Mouse (Mus musculus) induced T-regulatory cell, adult 2 months (primary cell): Measurements from ENCODE around the gene Mettl26.
"Not testable (repeated sequence)": the region's sequence is repeated elsewhere in the genome, so short reads cannot be mapped to it uniquely, and the experiment has no call there.

Source experiments
- DNase-seq: peaks from one replicate; pipeline ENCODE4 v3.0.0-alpha.2; 2012; ENCODE audit warnings: low read depth

The Mettl26 gene

DNA sequence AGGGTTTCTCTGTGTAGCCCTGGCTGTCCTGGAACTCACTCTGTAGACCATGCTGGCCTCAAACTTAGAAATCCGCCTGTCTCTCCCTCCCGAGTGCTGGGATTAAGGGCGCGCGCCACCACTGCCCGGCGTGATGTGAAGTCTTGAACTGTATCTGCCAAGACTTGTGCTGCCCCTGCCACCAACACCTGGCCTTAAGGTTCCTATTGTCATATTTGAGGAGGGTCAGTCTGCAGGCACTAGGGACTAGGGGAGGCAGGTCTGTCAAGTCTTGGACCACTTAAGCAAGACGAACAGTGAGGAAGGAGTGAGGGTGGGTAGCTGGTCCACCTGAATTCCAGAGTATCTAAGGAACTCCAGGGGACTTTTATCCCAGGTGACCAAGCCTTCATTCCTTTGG lies 5.4 kb upstream of the Mettl26 start:
- DNase-seq = no peak

- no peak for DNase-seq
Observed at GRCm38 (mm10) chr17:25869954-25870353, 4.9 kb upstream of the Mettl26 start.

DNA sequence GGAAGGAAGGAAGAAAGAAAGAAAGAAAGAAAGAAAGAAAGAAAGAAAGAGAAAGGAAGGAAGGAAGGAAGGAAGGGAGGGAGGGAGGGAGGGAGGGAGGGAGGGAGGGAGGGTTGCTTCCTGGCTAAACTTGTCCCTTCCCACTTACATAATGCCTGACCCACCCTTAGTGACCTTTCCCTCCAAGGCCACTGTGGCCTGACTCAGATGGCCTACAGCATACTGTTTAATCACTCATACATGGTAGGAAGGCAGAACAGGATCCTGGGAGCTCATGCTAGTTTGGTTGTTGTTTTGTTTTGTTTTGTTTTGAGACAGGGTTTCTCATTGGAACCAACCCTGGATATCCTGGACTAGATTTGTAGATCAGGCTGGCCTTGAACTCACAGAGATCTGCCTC lies 3.3 kb upstream of the Mettl26 start:
- DNase-seq = not testable (repeated sequence)

GRCm38 (mm10) chr17:25872676-25873075 lies 2.2 kb upstream of the Mettl26 start:
- no peak for DNase-seq

DNA sequence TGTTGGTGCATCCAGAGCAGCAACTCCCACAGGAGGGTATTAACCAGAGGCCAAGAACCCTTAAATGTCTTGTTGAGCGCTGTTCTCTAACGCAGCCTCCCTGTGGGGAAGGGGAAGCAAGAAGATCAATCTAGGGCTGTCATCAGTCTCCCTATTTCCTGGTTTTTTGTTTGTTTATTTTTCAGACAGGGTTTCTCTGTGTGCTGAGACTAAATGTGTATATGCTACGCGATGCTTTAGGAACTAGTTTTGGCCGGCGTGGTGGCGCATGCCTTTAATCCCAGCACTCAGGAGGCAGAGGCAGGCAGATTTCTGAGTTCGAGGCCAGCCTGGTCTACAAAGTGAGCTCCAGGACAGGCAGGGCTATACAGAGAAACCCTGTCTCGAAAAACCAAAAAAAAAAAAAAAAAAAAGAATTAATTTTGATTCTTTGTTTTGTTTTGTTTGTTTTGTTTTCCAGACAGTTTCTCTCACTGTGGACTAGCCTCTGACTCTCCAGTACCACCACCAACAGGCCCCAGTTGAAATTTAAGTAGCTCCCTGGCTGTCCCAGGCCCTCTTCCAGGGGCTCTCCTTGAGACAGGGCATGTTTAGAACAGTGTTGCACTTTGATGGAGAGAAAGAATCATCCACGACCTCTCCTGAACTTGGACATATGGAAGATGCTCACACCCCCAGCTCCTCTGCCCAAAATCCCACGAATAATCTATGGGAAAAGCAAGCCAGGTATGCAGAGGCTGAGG lies 1.3 kb upstream of the Mettl26 start:
- no peak for DNase-seq

DNA sequence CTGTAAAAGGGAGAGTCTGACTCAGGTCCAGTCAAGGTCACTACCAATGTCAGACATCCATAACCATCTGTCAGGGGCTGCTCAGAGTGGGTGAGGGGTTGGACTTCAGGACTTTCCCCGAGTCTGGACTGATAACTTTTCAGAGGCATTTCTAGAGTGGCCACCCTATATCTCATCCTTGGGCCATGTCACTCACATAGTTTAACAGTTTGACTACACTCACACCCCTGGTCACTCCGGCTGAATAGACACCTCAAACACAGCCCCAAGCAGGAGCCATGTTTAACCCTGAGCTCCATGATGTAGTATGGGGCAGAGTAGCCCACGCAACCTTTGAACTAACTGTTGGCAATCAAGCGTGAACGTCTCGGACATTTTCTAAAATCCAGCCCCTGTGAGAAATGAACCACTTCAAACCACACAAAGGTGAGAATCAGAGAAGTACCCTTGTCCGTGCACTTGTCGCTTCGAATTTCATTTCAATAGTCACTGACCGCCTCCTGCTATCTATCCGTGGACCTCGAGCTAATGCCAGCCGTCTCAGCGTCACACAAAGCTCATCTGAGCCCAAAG lies 640 bp upstream of the Mettl26 start:
- DNase-seq = no peak

- DNase-seq = peak; percentile 88
Observed at GRCm38 (mm10) chr17:25875171-25876136, 580 bp downstream of the Mettl26 start.

GRCm38 (mm10) chr17:25876347-25876915 lies 1.6 kb downstream of the Mettl26 start:
- DNase-seq = no peak

DNA sequence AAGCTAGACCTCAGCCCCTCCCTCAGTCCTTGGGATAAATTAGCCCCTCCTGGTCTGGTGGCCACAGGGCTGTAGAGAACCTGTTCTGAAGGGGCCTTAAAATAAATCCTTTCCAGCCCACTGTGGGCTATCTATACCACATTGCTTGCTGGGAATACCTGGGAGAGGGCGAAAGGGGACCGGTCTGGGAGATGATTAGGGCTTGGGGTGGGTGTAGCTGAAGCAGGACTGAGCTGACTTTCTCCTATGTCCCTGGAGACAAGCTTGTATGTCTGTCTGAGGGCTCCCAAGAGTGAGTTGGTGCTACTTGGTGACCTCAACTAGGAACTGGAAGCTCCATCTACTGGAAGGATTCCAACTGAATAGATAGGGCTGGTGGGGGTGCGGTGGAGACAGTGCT lies 2.2 kb downstream of the Mettl26 start:
- no peak for DNase-seq

DNA sequence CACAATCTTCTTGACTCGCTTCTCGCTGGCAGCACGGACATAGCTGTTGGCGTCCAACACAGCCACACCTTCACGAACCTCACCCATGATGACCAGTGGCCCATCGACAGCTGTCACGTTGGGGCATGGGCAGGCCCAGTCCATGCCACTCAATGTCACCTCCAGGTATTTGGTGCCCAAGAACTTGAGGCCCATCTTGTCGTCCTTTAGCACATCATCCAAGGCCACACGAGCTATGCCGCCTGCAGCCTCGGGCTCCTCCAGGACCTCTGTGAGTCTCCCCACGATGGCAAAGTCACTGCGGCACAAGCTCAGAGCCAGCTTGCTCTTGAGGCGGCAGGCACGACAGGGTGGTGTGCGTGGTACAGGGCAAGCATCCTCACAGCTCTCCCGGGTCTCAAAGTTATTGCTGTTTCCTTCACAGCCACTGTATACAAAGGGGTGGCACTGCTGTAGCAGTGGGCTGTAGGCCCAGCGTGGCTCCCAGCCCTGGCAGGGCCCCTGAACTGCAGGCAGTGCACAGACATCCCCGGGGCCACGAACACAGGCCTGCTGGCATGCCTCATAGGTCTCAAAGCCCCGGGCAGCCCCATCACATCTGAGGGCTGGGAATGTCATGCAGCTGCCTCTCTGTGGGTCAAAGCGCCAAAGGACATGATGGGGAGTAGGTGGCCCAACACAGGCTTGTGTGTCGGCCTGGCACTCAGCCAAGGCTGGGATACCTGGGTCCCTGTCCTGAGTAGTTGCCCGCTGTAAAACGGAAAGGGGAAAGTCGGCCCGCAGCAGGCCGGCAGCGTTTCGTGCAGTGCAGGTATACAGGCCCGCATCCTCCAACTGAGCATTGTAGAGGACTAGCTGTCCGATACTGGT lies 3.1 kb downstream of the Mettl26 start:
- no peak for DNase-seq

DNA sequence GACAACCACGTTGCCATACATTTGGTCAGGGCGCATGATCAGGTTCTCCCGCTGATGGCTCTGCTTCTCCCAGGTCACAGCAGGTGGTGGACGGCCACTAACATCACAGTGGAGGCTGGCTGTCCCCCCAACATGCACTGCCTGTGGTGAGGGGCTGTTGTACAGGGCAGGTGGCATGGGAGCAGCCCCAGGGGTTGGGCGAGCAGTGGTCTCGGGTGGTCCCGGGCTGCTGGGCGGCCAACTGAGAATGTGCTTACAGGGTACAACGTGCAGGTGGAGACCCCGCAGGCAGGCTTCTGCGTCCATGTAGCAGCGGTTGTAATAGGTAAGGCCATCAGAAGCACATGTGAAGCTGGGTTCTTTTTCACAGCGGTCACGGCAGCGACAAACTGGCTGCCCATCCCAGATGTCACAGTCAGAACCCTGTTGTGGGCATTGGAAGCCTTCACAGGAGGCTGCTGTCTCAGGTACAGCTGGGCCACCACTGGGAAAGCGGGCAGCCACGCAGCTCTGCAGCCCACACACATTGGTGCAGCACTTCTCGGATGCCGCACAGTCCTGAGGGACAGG lies 3.8 kb downstream of the Mettl26 start:
- no peak for DNase-seq

DNA sequence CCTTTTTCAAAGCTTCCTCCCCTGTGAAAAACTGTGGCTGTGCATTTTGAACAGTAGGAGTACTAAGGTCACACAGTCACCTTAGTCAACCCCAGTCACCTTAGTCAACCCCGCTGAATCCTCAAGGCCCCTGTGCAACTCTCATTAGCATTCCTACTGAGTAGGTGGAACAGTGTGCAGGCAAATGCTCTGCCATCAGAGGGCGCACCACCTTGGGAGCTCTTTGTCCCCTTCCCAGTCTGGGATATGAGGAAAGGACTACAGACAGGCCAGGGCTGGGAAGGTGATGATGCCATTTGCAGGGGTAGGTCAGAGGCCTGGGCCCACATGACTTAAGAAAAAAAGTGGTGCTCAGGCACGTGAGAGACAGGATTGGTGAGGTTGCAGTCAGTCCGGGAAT lies 4.4 kb downstream of the Mettl26 start:
- no peak for DNase-seq

DNA sequence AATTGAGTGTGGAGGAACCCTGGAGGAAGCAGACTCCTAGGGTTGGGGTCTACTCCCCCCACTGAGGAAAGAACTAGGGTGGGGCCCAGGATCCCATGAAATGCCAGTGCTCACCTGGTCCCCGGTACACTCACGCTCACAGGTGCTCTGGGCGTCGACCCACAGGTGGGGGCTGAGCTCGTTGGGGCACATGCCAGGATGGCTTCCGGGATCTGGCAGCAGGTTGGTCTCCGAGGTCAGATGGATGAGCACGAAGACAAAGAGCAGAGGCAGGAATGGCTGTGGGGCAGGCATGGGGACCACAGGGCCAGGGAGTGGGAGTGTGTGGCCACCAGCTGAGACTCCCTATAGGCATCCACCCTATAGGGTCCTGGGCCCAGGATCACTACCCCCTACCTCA lies 4.9 kb downstream of the Mettl26 start:
- DNase-seq = no peak

GRCm38 (mm10) chr17:25880196-25880910 lies 5.5 kb downstream of the Mettl26 start, which contains the start of gene Wfikkn1:
Wfikkn1 (minus strand) TSS chr17:25880858.
- DNase-seq = no peak

DNA sequence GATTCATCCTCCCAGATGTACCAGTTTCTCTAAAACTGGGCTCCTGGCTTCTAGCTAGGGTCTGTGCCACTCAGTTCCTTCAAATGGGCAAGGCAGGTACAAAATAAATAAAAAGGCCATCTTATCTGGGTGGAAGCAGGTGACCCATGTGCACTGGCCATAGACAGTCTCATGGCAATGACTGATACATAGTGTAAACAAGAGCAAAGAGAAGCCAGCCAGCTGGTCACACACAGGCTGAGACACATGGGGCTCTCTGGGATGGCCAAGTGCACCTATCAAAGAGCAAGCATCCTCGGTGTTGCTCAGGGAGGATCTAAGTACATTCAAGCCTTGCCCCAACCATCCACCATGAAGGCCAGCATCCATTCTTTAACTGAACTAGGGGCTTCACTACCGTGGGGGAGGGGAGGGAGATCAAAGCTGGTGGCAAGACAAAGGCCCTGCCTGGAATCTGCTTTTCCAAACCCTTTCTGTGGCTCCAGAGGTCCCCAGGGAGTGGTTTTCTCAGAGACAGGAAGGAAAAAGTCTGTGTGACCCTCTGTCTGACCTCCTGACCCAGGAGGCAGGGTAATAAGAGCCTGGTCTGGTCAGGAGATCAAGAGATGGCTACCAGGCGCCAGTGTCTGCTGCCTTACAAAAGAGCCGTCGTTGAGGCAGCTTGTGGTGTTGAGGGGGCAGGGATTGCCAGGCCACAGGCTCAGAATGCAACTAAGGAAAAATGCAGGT lies 6.2 kb downstream of the Mettl26 start:
- no peak for DNase-seq

DNA sequence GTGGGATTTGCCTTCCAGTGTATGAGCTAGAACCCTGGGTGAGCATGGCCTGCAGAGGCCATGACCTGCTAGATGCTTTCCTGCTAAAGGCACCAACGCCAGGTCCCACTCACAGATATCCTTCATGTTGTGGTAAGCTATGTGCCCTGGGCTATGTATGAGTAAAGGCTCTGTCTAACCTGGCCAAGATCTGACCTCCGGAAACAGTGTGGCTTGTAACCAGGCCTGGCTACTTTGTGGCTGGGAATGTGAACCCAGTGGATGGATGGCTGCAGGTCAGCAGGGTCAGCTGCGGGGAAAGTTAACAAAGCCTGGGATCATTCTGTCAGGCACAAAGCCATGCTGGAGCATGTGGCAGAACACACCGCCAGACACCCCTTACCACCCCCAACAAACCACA lies 6.8 kb downstream of the Mettl26 start:
- DNase-seq = no peak

DNA sequence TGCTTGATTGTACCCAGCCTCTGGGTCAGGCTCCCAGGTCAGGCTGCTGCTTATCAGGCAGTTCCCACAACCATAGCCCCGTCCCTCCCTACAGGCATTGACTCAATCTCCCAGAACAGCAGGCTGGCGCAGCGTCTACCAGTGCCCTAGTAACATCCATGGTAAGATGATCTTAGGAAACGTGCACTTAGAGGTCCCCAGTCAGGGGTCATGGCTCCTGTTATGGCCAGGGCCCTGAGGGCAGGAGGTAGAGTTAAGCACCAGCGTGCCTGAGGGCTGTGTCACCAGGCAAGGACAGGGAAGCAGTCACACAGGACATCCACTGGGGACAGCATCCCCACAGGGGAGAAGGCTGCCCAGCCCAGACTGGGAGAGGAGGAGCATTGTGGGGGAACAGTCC lies 7.4 kb downstream of the Mettl26 start:
- DNase-seq = no peak

- no peak for DNase-seq
Observed at GRCm38 (mm10) chr17:25883268-25883667, 8.4 kb downstream of the Mettl26 start.

DNA sequence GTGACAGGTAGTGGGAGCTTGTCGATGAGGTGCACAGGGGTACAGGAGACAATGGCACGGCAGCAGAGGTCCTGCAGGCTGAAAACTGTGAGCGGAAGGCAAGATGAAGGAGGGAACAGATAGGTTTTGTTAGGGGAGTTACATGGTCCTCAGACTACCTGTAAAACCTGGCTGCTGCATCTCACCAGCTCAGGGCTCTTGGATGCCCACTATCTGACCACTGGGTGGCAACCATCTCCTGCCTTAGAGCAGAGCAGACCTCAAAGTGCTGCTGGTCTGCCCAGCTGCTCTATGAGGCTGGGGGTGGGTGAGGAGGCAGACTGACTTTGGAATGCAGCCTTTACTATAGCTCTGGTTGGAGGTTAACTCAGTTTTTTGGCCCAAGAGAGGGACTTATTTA lies 8.9 kb downstream of the Mettl26 start:
- no peak for DNase-seq

- DNase-seq = peak; percentile 61
Observed at GRCm38 (mm10) chr17:25885636-25886035, 10.8 kb downstream of the Mettl26 start.
